In the genomic region with DNA sequence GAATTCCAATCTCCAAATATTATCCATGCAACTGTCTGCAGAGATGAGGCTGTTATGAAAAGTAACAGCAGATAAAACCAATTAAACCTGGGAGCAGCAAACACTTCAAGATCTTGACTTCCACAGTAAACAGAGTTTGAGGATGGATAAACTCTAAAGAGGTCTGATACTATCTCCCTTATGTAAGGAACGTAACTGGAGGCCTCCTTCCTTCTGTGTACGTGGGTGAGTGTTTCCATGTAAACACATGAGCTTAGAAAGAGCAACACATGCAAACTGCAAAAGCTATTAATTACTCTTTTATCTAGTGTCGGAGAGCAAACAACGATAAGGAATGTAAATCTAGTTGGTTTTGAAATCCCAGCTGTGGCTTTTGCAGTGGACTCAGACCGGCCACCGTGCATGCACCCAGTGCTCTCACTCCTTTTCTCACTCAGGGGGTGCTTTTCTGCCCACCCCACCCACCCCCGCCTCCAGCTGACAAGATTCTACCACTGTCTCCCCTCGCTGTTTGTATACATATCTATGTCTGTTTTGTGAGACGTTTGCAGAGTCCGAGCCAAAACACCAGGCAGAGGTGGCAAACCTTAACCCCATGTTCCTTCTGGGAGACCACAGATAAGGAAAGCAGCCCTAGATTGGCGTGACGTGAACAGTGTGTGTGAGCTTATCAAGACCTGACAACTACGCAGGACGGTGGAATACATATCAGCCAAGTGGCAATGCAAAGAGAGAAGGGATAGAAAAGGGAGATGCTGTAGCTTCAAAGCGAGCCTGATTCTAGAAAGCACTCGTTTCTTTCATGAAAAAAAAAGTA, we compare ENCODE assay signal across 13 mouse cellular contexts.
DNase-seq lines count a peak whose midpoint lies in the region; ATAC-seq and TF ChIP-seq lines count a peak whose summit lies in the region.
"Had no signal": no experiment of that assay in that cellular context is flagged by ENCODE, and none has a peak within 500 bp of the region (broad histone marks: within the 10 kb centered on the region; RNA-seq: fewer than 3 reads in every experiment).

No protein-coding gene starts in this region.

- H3K4me3 ChIP-seq in heart, embryonic 11.5 days (ENCODE audit: low read depth, low read length), result no peak overlapping the region
- H3K4me3 ChIP-seq in midbrain, embryonic 11.5 days (ENCODE audit: low read depth, low read length), result no peak overlapping the region
- H3K4me3 ChIP-seq in midbrain, embryonic 13.5 days (replicated peaks), result no peak overlapping the region
- H3K4me3 ChIP-seq in intestine, postnatal 0 days (ENCODE audit: low read depth, low read length), result no peak overlapping the region
- H3K4me3 ChIP-seq in stomach, embryonic 16.5 days (replicated peaks; ENCODE audit: low read length), result 0 out of 2 replicates have a peak overlapping the region, but pooled peaks have one; percentile 6
- H3K4me3 ChIP-seq in forebrain, postnatal 0 days (ENCODE audit: low read depth, low read length), result no peak overlapping the region

- H3K27me3 ChIP-seq in heart, embryonic 11.5 days (ENCODE audit: control insufficient read depth, insufficient read depth, low read length), result no peaks in the 10 kb centered on the region
- peaks cover 2% of the 10 kb centered on the region; the same call in 1 of the 2 replicates for H3K27me3 ChIP-seq in midbrain, embryonic 11.5 days (ENCODE audit: control insufficient read depth, insufficient read depth, low read length)
- no peaks in the 10 kb centered on the region for H3K27me3 ChIP-seq in midbrain, embryonic 13.5 days
- H3K27me3 ChIP-seq in intestine, postnatal 0 days (replicated peaks; ENCODE audit: control insufficient read depth, insufficient read depth, low read length), result 0 out of 2 replicates have a peak, but pooled peaks cover 3% of the 10 kb centered on the region
- no peaks in the 10 kb centered on the region for H3K27me3 ChIP-seq in stomach, embryonic 16.5 days (ENCODE audit: control insufficient read depth, insufficient read depth, low read length)
- no peaks in the 10 kb centered on the region for H3K27me3 ChIP-seq in forebrain, postnatal 0 days (ENCODE audit: insufficient read depth, low read length)

- H3K4me2 ChIP-seq in heart, embryonic 11.5 days, result peak overlapping the region; percentile 28
- no peak overlapping the region for H3K4me2 ChIP-seq in midbrain, embryonic 11.5 days
- no peak overlapping the region for H3K4me2 ChIP-seq in midbrain, embryonic 13.5 days (replicated peaks)
- peak overlapping the region; percentile 13; the same call in 1 of the 2 replicates for H3K4me2 ChIP-seq in intestine, postnatal 0 days (replicated peaks; ENCODE audit: low read depth)
- peak overlapping the region; percentile 34 for H3K4me2 ChIP-seq in stomach, embryonic 16.5 days (ENCODE audit: low read depth, low read length)
- no peak overlapping the region for H3K4me2 ChIP-seq in forebrain, postnatal 0 days (ENCODE audit: low read depth)

- H3K9ac ChIP-seq in heart, embryonic 11.5 days (ENCODE audit: low read depth, low read length), result no peak overlapping the region
- no peak overlapping the region for H3K9ac ChIP-seq in midbrain, embryonic 11.5 days (ENCODE audit: low read length)
- no peak overlapping the region for H3K9ac ChIP-seq in midbrain, embryonic 13.5 days (replicated peaks)
- H3K9ac ChIP-seq in intestine, postnatal 0 days (ENCODE audit: low read depth, low read length), result no peak overlapping the region
- no peak overlapping the region for H3K9ac ChIP-seq in stomach, embryonic 16.5 days (ENCODE audit: low read length)
- H3K9ac ChIP-seq in forebrain, postnatal 0 days, result no peak overlapping the region

- H3K36me3 ChIP-seq in heart, embryonic 11.5 days (ENCODE audit: control insufficient read depth, insufficient read depth, low read length), result no peaks in the 10 kb centered on the region
- no peaks in the 10 kb centered on the region for H3K36me3 ChIP-seq in midbrain, embryonic 11.5 days (ENCODE audit: control insufficient read depth, insufficient read depth, low read length)
- H3K36me3 ChIP-seq in midbrain, embryonic 13.5 days, result no peaks in the 10 kb centered on the region
- no peaks in the 10 kb centered on the region for H3K36me3 ChIP-seq in intestine, postnatal 0 days (ENCODE audit: control insufficient read depth, insufficient read depth)
- H3K36me3 ChIP-seq in stomach, embryonic 16.5 days (ENCODE audit: control insufficient read depth, insufficient read depth, low read length), result no peaks in the 10 kb centered on the region
- no peaks in the 10 kb centered on the region for H3K36me3 ChIP-seq in forebrain, postnatal 0 days (ENCODE audit: insufficient read depth)
- H3K36me3 ChIP-seq: G1E had no signal

- intact Hi-C loops in heart, postnatal 36 days (cut with DNase I), result no loop called here

- H3K27ac ChIP-seq in heart, embryonic 11.5 days (ENCODE audit: low read depth, low read length), result peak overlapping the region; percentile 4; the same call in 1 of the 2 replicates
- no peak overlapping the region for H3K27ac ChIP-seq in midbrain, embryonic 11.5 days (ENCODE audit: low read depth, low read length)
- H3K27ac ChIP-seq in midbrain, embryonic 13.5 days, result no peak overlapping the region
- no peak overlapping the region for H3K27ac ChIP-seq in intestine, postnatal 0 days (ENCODE audit: low read depth, low read length)
- H3K27ac ChIP-seq in stomach, embryonic 16.5 days (ENCODE audit: low read length), result no peak overlapping the region
- H3K27ac ChIP-seq in forebrain, postnatal 0 days (ENCODE audit: low read depth, low read length), result no peak overlapping the region

- no peaks in the 10 kb centered on the region for H3K9me3 ChIP-seq in heart, embryonic 11.5 days (replicated peaks; ENCODE audit: control insufficient read depth, low read length)
- H3K9me3 ChIP-seq in midbrain, embryonic 11.5 days (ENCODE audit: control insufficient read depth, low read length), result no peaks in the 10 kb centered on the region
- no peaks in the 10 kb centered on the region for H3K9me3 ChIP-seq in midbrain, embryonic 13.5 days
- no peaks in the 10 kb centered on the region for H3K9me3 ChIP-seq in intestine, postnatal 0 days (ENCODE audit: control insufficient read depth)
- H3K9me3 ChIP-seq in stomach, embryonic 16.5 days (replicated peaks; ENCODE audit: control insufficient read depth, low read length), result no peaks in the 10 kb centered on the region
- no peaks in the 10 kb centered on the region for H3K9me3 ChIP-seq in forebrain, postnatal 0 days (ENCODE audit: low read length)

- WGBS in heart, embryonic 11.5 days (ENCODE audit: insufficient replicate concordance), result 18% methylated on average over 16 of the region's 16 CpGs
- 82% methylated on average over 16 of the region's 16 CpGs for WGBS in midbrain, embryonic 11.5 days
- WGBS in midbrain, embryonic 13.5 days, result 67% methylated on average over 16 of the region's 16 CpGs
- 25% methylated on average over 16 of the region's 16 CpGs for whole genome bisulfite sequencing in intestine, postnatal 0 days
- WGBS in stomach, embryonic 16.5 days, result 28% methylated on average over 16 of the region's 16 CpGs
- 75% methylated on average over 16 of the region's 16 CpGs for WGBS in forebrain, postnatal 0 days

- ATAC-seq in heart, embryonic 11.5 days (replicated peaks; ENCODE audit: insufficient number of reproducible peaks, low FRiP score, low TSS enrichment), result peak; percentile 94
- ATAC-seq in midbrain, embryonic 11.5 days (ENCODE audit: low FRiP score), result peak; percentile 48; the same call in 1 of the 2 replicates
- no peak for ATAC-seq in midbrain, embryonic 13.5 days
- ATAC-seq in intestine, postnatal 0 days, result no peak
- peak; percentile 53; the same call in 1 of the 2 replicates for ATAC-seq in stomach, embryonic 16.5 days (ENCODE audit: insufficient read depth, low FRiP score)
- no peak for ATAC-seq in monocyte, adult 5-6 weeks (replicated peaks; ENCODE audit: insufficient number of reproducible peaks, low FRiP score, low TSS enrichment, poor library complexity, severe bottlenecking)
- ATAC-seq in forebrain, postnatal 0 days, result no peak
- ATAC-seq: forebrain, embryonic 14.5 days; midbrain, embryonic 16.5 days had no signal

- no peak for DNase-seq in heart, postnatal 36 days
- DNase-seq in midbrain, embryonic 11.5 days (ENCODE audit: low spot score, missing footprints), result no peak
- no peak for DNase-seq in forebrain, postnatal 0 days
- DNase-seq: adrenal gland, adult 2 months; cerebellum, adult 11 months had no signal

- no peak for TF ChIP-seq CTCF in intestine, postnatal 0 days (IDR thresholded peaks at IDR 0.05; ENCODE audit: low read depth)
- no peak for TF ChIP-seq CTCF in forebrain, postnatal 0 days (IDR thresholded peaks at IDR 0.05; ENCODE audit: low read depth)

- peaks cover 23% of the 10 kb centered on the region for H3K4me1 ChIP-seq in heart, embryonic 11.5 days (ENCODE audit: control insufficient read depth, insufficient read depth, low read length)
- H3K4me1 ChIP-seq in midbrain, embryonic 11.5 days (ENCODE audit: control insufficient read depth, insufficient read depth, low read length), result peaks cover 2% of the 10 kb centered on the region
- H3K4me1 ChIP-seq in midbrain, embryonic 13.5 days (replicated peaks), result peaks cover 36% of the 10 kb centered on the region
- H3K4me1 ChIP-seq in intestine, postnatal 0 days (replicated peaks; ENCODE audit: control insufficient read depth, insufficient read depth, low read length), result no peaks in the 10 kb centered on the region
- peaks cover 10% of the 10 kb centered on the region for H3K4me1 ChIP-seq in stomach, embryonic 16.5 days (ENCODE audit: control insufficient read depth, insufficient read depth, low read length)
- no peaks in the 10 kb centered on the region for H3K4me1 ChIP-seq in forebrain, postnatal 0 days (ENCODE audit: insufficient read depth)

Comparison
In these comparisons a context has a peak if more than half of its experiments do, and no peak if none do; other contexts are left out.
1. ATAC-seq: peak in heart, embryonic 11.5 days (single experiment), midbrain, embryonic 11.5 days (single experiment) and stomach, embryonic 16.5 days (single experiment); none in midbrain, embryonic 13.5 days (single experiment), intestine, postnatal 0 days (single experiment), monocyte, adult 5-6 weeks (single experiment) and forebrain, postnatal 0 days (single experiment).
2. H3K4me2 ChIP-seq: peak in heart, embryonic 11.5 days (single experiment), intestine, postnatal 0 days (single experiment) and stomach, embryonic 16.5 days (single experiment); none in midbrain, embryonic 11.5 days (single experiment), midbrain, embryonic 13.5 days (single experiment) and forebrain, postnatal 0 days (single experiment).